Mouse (Mus musculus) embryo, embryonic 10 days (tissue): Measurements from ENCODE around the gene Meis2.

Experiments used
- DNase-seq: peaks from one replicate; pipeline ENCODE4 v3.0.0-alpha.2; 2015; ENCODE audit warnings: low spot score

Meis2 gene

GRCm38 (mm10) chr2:115855511-115856400 lies 209.9 kb downstream of the Meis2 start:
- DNase-seq, result peak; percentile 95

GRCm38 (mm10) chr2:115854828-115855311 lies 210.8 kb downstream of the Meis2 start:
- no peak for DNase-seq

GRCm38 (mm10) chr2:115854007-115854827 lies 211.4 kb downstream of the Meis2 start:
- no peak for DNase-seq

GRCm38 (mm10) chr2:115853221-115853620 lies 212.4 kb downstream of the Meis2 start:
- DNase-seq, result no peak

- peak; percentile 89 for DNase-seq
These were observed 213.0 kb downstream of the Meis2 start for GRCm38 (mm10) chr2:115852615-115853014.

GRCm38 (mm10) chr2:115852109-115852508 lies 213.5 kb downstream of the Meis2 start:
- no peak for DNase-seq

- DNase-seq, result no peak
These were observed 214.7 kb downstream of the Meis2 start for GRCm38 (mm10) chr2:115850961-115851360.

GRCm38 (mm10) chr2:115842821-115843220 lies 222.8 kb downstream of the Meis2 start:
- no peak for DNase-seq

- DNase-seq, result no peak
These were observed 229.6 kb downstream of the Meis2 start for GRCm38 (mm10) chr2:115836034-115836433.

GRCm38 (mm10) chr2:115822361-115822760 lies 243.3 kb downstream of the Meis2 start:
- DNase-seq, result no peak

- DNase-seq, result no peak
These were observed 247.7 kb downstream of the Meis2 start for GRCm38 (mm10) chr2:115817959-115818358.

- no peak for DNase-seq
These were observed 251.9 kb downstream of the Meis2 start for GRCm38 (mm10) chr2:115813721-115814120.

GRCm38 (mm10) chr2:115813316-115813715 lies 252.3 kb downstream of the Meis2 start:
- peak; percentile 47 for DNase-seq
